Mouse (Mus musculus) heart, embryonic 16.5 days (tissue): ENCODE measurements around the gene Smad9. TPM values are rescaled to one million over a fixed set of nuclear protein-coding genes. Genes with fewer than 3 reads are reported as not detected.
A peak's percentile ranks its signal among the peaks of the same experiment; 100 is the strongest.

ENCODE experiments used
- ATAC-seq: fragments of 200-750 bp; cut with Nextera tagmentation; replicated peaks from 2 replicates; pipeline ENCODE4 v1.8.0; 2017; ENCODE audit warnings: moderate number of reproducible peaks; ENCODE audit not compliant: insufficient read depth, low FRiP score; ENCODE audit errors: extremely low read depth
- H3K27ac ChIP-seq: fragments of 300-500 bp; sonication (generic); 2 replicates; pipeline ENCODE4 v1.5.1; 2014; ENCODE audit warnings: mild to moderate bottlenecking, low read length, control low read depth, moderate library complexity
- H3K27me3 ChIP-seq: fragments of 300-500 bp; sonication (generic); 2 replicates; pipeline ENCODE4 v1.6.1; 2014; ENCODE audit warnings: low read length, mixed read lengths; ENCODE audit not compliant: control insufficient read depth, insufficient read depth
- H3K36me3 ChIP-seq: fragments of 300-500 bp; sonication (generic); 2 replicates; pipeline ENCODE4 v1.6.1; 2014; ENCODE audit not compliant: control insufficient read depth, insufficient read depth
- H3K4me1 ChIP-seq: fragments of 300-500 bp; sonication (generic); 2 replicates; pipeline ENCODE4 v1.6.1; 2014; ENCODE audit warnings: low read length, mixed read lengths; ENCODE audit not compliant: control insufficient read depth, insufficient read depth
- H3K4me2 ChIP-seq: fragments of 300-500 bp; sonication (generic); 2 replicates; pipeline ENCODE4 v1.6.1; 2014; ENCODE audit warnings: low read depth, mild to moderate bottlenecking, control low read depth, low read length
- H3K4me3 ChIP-seq: fragments of 300-500 bp; sonication (generic); 2 replicates; pipeline ENCODE4 v1.5.1; 2014; ENCODE audit warnings: mild to moderate bottlenecking, control low read depth, low read length
- H3K9ac ChIP-seq: fragments of 300-500 bp; sonication (generic); 2 replicates; pipeline ENCODE4 v1.6.1; 2014; ENCODE audit warnings: low read length, control low read depth
- H3K9me3 ChIP-seq: fragments of 300-500 bp; sonication (generic); replicated peaks from 2 replicates; pipeline ENCODE4 v1.6.1; 2016; ENCODE audit warnings: low read length; ENCODE audit not compliant: control insufficient read depth
- WGBS: fragments of 180-500 bp; shearing (Covaris S2); extraction: QIAGEN DNeasy Blood & Tissue Kit; methylation state at CpG from one replicate; pipeline ENCODE4 v1.1.7; 2014; 5-methylcytosine and 5-hydroxymethylcytosine counted together
- polyA plus RNA-seq: library from polyadenylated mRNA; unstranded; fragments of >200 nt; fragmentation: Nextera tagmentation; extraction: Ambion mirVana; gene quantifications from 2 replicates; pipeline ENCODE4 v1.2.1, GENCODE M21; 2015

Smad9 gene
- polyA plus RNA-seq, 1 experiment from 2014 or later: 0.75 TPM

- 0 out of 2 replicates have a peak, but pooled peaks have one; percentile 32 for ATAC-seq
- no peak overlapping the region for H3K27ac ChIP-seq
- no peaks in the 10 kb centered on the region for H3K4me1 ChIP-seq
- no peak overlapping the region for H3K9ac ChIP-seq
- no peaks in the 10 kb centered on the region for H3K27me3 ChIP-seq
- 55% methylated on average over 10 of the region's 10 CpGs for WGBS
- peaks cover 5% of the 10 kb centered on the region; the same call in 1 of the 2 replicates for H3K9me3 ChIP-seq
- peaks cover 5% of the 10 kb centered on the region; the same call in 1 of the 2 replicates for H3K36me3 ChIP-seq
- H3K4me3 ChIP-seq: no peak overlapping the region
- H3K4me2 ChIP-seq: no peak overlapping the region
These were observed 36.7 kb downstream of the Smad9 start for GRCm38 (mm10) chr3:54791822-54792677.

GRCm38 (mm10) chr3:54793762-54794161 is 38.4 kb downstream of the Smad9 start:
- Histone ChIP-seq H3K27me3 (no peaks in the 10 kb centered on the region), H3K4me3 (no peak overlapping the region), H3K36me3 (peaks cover 5% of the 10 kb centered on the region; the same call in 1 of the 2 replicates), H3K9ac (no peak overlapping the region), H3K9me3 (peaks cover 5% of the 10 kb centered on the region; the same call in 1 of the 2 replicates), H3K27ac (no peak overlapping the region), H3K4me2 (no peak overlapping the region), H3K4me1 (no peaks in the 10 kb centered on the region)
- no peak for ATAC-seq
- 87% methylated on average over 6 of the region's 6 CpGs for WGBS

GRCm38 (mm10) chr3:54795379-54795778 is 40.0 kb downstream of the Smad9 start:
- Histone ChIP-seq H3K4me3 (no peak overlapping the region), H3K36me3 (peaks cover 5% of the 10 kb centered on the region; the same call in 1 of the 2 replicates), H3K4me2 (no peak overlapping the region), H3K9me3 (peaks cover 5% of the 10 kb centered on the region; the same call in 1 of the 2 replicates), H3K27ac (no peak overlapping the region), H3K27me3 (no peaks in the 10 kb centered on the region), H3K9ac (no peak overlapping the region), H3K4me1 (no peaks in the 10 kb centered on the region)
- WGBS: 89% methylated on average over 5 of the region's 5 CpGs
- ATAC-seq: no peak

- no peaks in the 10 kb centered on the region for H3K27me3 ChIP-seq
- no peak overlapping the region for H3K9ac ChIP-seq
- WGBS: 98% methylated on average over 1 of the region's 1 CpGs
- ATAC-seq: no peak
- H3K4me1 ChIP-seq: no peaks in the 10 kb centered on the region
- H3K36me3 ChIP-seq: peaks cover 5% of the 10 kb centered on the region; the same call in 1 of the 2 replicates
- H3K9me3 ChIP-seq: peaks cover 5% of the 10 kb centered on the region; the same call in 1 of the 2 replicates
- H3K27ac ChIP-seq: no peak overlapping the region
- no peak overlapping the region for H3K4me2 ChIP-seq
- H3K4me3 ChIP-seq: no peak overlapping the region
These were observed 40.4 kb downstream of the Smad9 start for GRCm38 (mm10) chr3:54795806-54796205.

GRCm38 (mm10) chr3:54797211-54797610 is 41.8 kb downstream of the Smad9 start:
- ATAC-seq: 0 out of 2 replicates have a peak, but pooled peaks have one; percentile 41
- peaks cover 5% of the 10 kb centered on the region; the same call in 1 of the 2 replicates for H3K36me3 ChIP-seq
- WGBS: 25% methylated on average over 16 of the region's 16 CpGs

GRCm38 (mm10) chr3:54803713-54804112 is 48.3 kb downstream of the Smad9 start:
- Histone ChIP-seq H3K27me3 (no peaks in the 10 kb centered on the region), H3K27ac (no peak overlapping the region), H3K4me2 (no peak overlapping the region), H3K36me3 (peaks cover 17% of the 10 kb centered on the region), H3K4me1 (peaks cover 12% of the 10 kb centered on the region), H3K4me3 (no peak overlapping the region), H3K9me3 (no peaks in the 10 kb centered on the region), H3K9ac (no peak overlapping the region)
- ATAC-seq: no peak
- 94% methylated on average over 8 of the region's 8 CpGs for WGBS

More at GRCm38 (mm10) chr3:54797211-54797610, 41.8 kb downstream of the Smad9 start:
- H3K9ac ChIP-seq: no peak overlapping the region
- H3K9me3 ChIP-seq: peaks cover 5% of the 10 kb centered on the region; the same call in 1 of the 2 replicates
- no peaks in the 10 kb centered on the region for H3K4me1 ChIP-seq
- H3K27ac ChIP-seq: no peak overlapping the region
- no peaks in the 10 kb centered on the region for H3K27me3 ChIP-seq
- no peak overlapping the region; the same call in 1 of the 2 replicates for H3K4me2 ChIP-seq
- H3K4me3 ChIP-seq: no peak overlapping the region

- under 1% methylated on average over 56 of the region's 56 CpGs for WGBS
- peak; percentile 76 for ATAC-seq
These were observed 51.8 kb downstream of the Smad9 start for GRCm38 (mm10) chr3:54807061-54807661.

GRCm38 (mm10) chr3:54807666-54808217 is 52.4 kb downstream of the Smad9 start, which contains the start of gene Rfxap:
Rfxap (minus strand) TSS chr3:54807791.
- peaks cover 17% of the 10 kb centered on the region for H3K36me3 ChIP-seq
- peak within 1 kb of the TSS; percentile 86 for H3K4me2 ChIP-seq
- H3K4me3 ChIP-seq: peak within 1 kb of the TSS; percentile 81
- H3K27me3 ChIP-seq: 0 out of 2 replicates have a peak, but pooled peaks cover 5% of the 10 kb centered on the region
- peak within 1 kb of the TSS; percentile 91 for H3K27ac ChIP-seq
- ATAC-seq: peak; percentile 95
- under 1% methylated on average over 52 of the region's 52 CpGs for WGBS
- no peaks in the 10 kb centered on the region for H3K9me3 ChIP-seq
- H3K4me1 ChIP-seq: peaks cover 12% of the 10 kb centered on the region
- H3K9ac ChIP-seq: peak within 1 kb of the TSS; percentile 97

More at GRCm38 (mm10) chr3:54807061-54807661, 51.8 kb downstream of the Smad9 start:
- Histone ChIP-seq H3K4me1 (peaks cover 12% of the 10 kb centered on the region), H3K9ac (peak overlapping the region; percentile 97), H3K9me3 (no peaks in the 10 kb centered on the region), H3K36me3 (peaks cover 17% of the 10 kb centered on the region), H3K27ac (peak overlapping the region; percentile 91), H3K4me2 (peak overlapping the region; percentile 86), H3K4me3 (peak overlapping the region; percentile 81), H3K27me3 (0 out of 2 replicates have a peak, but pooled peaks cover 5% of the 10 kb centered on the region)
